Mouse (Mus musculus): ENCODE data around the gene Olfr221. TPM values are rescaled to one million over a fixed set of nuclear protein-coding genes. Genes with fewer than 3 reads are reported as not detected.
A peak's percentile ranks its signal among the peaks of the same experiment; 100 is the strongest.

Olfr221 gene
- polyA plus RNA-seq, 1 experiment from 2014 or later = not detected

- peaks cover 37% of the 10 kb centered on the region for H3K4me1 ChIP-seq
- no peaks in the 10 kb centered on the region for H3K9me3 ChIP-seq
- WGBS = under 1% methylated on average over 73 of the region's 74 CpGs
- no peaks in the 10 kb centered on the region; the same call in 1 of the 2 replicates for H3K27me3 ChIP-seq (replicated peaks)
- ATAC-seq (ENCODE audit: extremely low read depth, insufficient number of reproducible peaks, low FRiP score, low TSS enrichment) = peak; percentile 78
- peak within 1 kb of the TSS; percentile 78 for H3K4me3 ChIP-seq
- H3K27ac ChIP-seq (replicated peaks) = peak within 1 kb of the TSS; percentile 98
- H3K4me2 ChIP-seq = peak within 1 kb of the TSS; percentile 92
- H3K36me3 ChIP-seq = peaks cover 25% of the 10 kb centered on the region
- peak within 1 kb of the TSS; percentile 86 for H3K9ac ChIP-seq
Observed at GRCm38 (mm10) chr14:51984247-51985231, 57.7 kb downstream of the Olfr221 start, which contains the start of gene Arhgef40. Arhgef40 (plus strand) TSS chr14:51984719.

Other genes with a start within 250 kb of the Olfr221 start
- gene AY358078, start 242.4 kb downstream of the Olfr221 start, polyA plus RNA-seq (2015; fragmentation: Nextera tagmentation; extraction: Ambion mirVana) = not detected in 2 replicates
- not detected in 2 replicates for gene Ear6, start 188.8 kb downstream of the Olfr221 start, polyA plus RNA-seq (2015; fragmentation: Nextera tagmentation; extraction: Ambion mirVana)
- 38.3 and 40.5 TPM in 2 replicates for gene Mettl17, start 157.6 kb downstream of the Olfr221 start, polyA plus RNA-seq (2015; fragmentation: Nextera tagmentation; extraction: Ambion mirVana)
- gene Slc39a2, start 149.6 kb downstream of the Olfr221 start, polyA plus RNA-seq (2015; fragmentation: Nextera tagmentation; extraction: Ambion mirVana) = 0.13 and 0.48 TPM in 2 replicates
- gene Ndrg2, start 128.3 kb downstream of the Olfr221 start, polyA plus RNA-seq (2015; fragmentation: Nextera tagmentation; extraction: Ambion mirVana) = 223 and 248 TPM in 2 replicates
- not detected in 2 replicates for gene Tppp2, start 124.0 kb downstream of the Olfr221 start, polyA plus RNA-seq (2015; fragmentation: Nextera tagmentation; extraction: Ambion mirVana)
- gene Rnase13, start 119.7 kb downstream of the Olfr221 start, polyA plus RNA-seq (2015; fragmentation: Nextera tagmentation; extraction: Ambion mirVana) = not detected in 2 replicates
- gene Arhgef40, start 57.7 kb downstream of the Olfr221 start, polyA plus RNA-seq (2015; fragmentation: Nextera tagmentation; extraction: Ambion mirVana) = 63.9 and 69.5 TPM in 2 replicates
- 0.43 and 1.1 TPM in 2 replicates for gene Tmem253, start 26.8 kb downstream of the Olfr221 start, polyA plus RNA-seq (2015; fragmentation: Nextera tagmentation; extraction: Ambion mirVana)
- 14.5 and 15.6 TPM in 2 replicates for gene Zfp219, start 21.7 kb downstream of the Olfr221 start, polyA plus RNA-seq (2015; fragmentation: Nextera tagmentation; extraction: Ambion mirVana)
- gene Hnrnpc, start 61.6 kb upstream of the Olfr221 start, polyA plus RNA-seq (2015; fragmentation: Nextera tagmentation; extraction: Ambion mirVana) = 340 and 392 TPM in 2 replicates
- gene Rpgrip1, start 68.2 kb upstream of the Olfr221 start, polyA plus RNA-seq (2015; fragmentation: Nextera tagmentation; extraction: Ambion mirVana) = 37.7 and 38.8 TPM in 2 replicates
- gene Supt16, start 155.0 kb upstream of the Olfr221 start, polyA plus RNA-seq (2015; fragmentation: Nextera tagmentation; extraction: Ambion mirVana) = 28.0 and 29.8 TPM in 2 replicates
- 17.6 and 18.7 TPM in 2 replicates for gene Chd8, start 215.3 kb upstream of the Olfr221 start, polyA plus RNA-seq (2015; fragmentation: Nextera tagmentation; extraction: Ambion mirVana)
- gene Tox4, start 236.7 kb upstream of the Olfr221 start, polyA plus RNA-seq (2015; fragmentation: Nextera tagmentation; extraction: Ambion mirVana) = 32.6 and 40.4 TPM in 2 replicates
- gene Rab2b, start 237.1 kb upstream of the Olfr221 start, polyA plus RNA-seq (2015; fragmentation: Nextera tagmentation; extraction: Ambion mirVana) = 13.9 and 16.7 TPM in 2 replicates